Mouse (Mus musculus): Measurements from ENCODE around the gene Gm15155. TPM values are rescaled to one million over a fixed set of nuclear protein-coding genes. Genes with fewer than 3 reads are reported as not detected.
"Not testable (repeated sequence)": the region's sequence is repeated elsewhere in the genome, so short reads cannot be mapped to it uniquely, and the experiment has no call there.

Gene Gm15155
- polyA plus RNA-seq, 1 experiment from 2014 or later, result not detected

DNA sequence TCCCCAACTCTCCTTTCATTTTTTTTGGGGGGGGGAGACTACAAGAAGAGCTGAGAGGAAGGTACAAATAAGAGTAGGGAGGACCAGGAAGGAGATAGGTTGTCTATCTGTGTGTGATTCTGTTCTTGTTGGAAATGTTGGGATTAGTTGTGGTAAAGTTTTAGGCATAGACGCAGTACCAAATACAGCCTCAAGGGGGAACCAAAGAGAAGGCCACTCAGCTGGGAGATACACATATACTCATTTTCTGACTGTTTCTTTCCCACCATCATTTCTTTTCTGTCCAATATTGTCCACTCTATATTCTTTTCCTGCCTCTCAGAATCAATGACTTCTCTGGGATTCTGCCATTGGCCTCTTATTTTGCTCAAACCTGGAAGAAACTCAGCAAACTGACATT lies 19.4 kb downstream of the Gm15155 start:
- no peaks in the 10 kb centered on the region for H3K4me1 ChIP-seq
- no peak overlapping the region for H3K4me3 ChIP-seq
- no peaks in the 10 kb centered on the region for H3K36me3 ChIP-seq (replicated peaks)
- H3K27ac ChIP-seq, result no peak overlapping the region
- no peak for DNase-seq (ENCODE audit: extremely low spot score, low spot score)
- WGBS, result 36% methylated on average over 1 of the region's 1 CpGs
- no peaks in the 10 kb centered on the region for H3K9me3 ChIP-seq
- no peaks in the 10 kb centered on the region for H3K27me3 ChIP-seq (ENCODE audit: poor library complexity, severe bottlenecking)

GRCm38 (mm10) chrX:155645975-155646374 lies 21.4 kb downstream of the Gm15155 start:
- H3K4me3 ChIP-seq, result no peak overlapping the region
- H3K9me3 ChIP-seq, result no peaks in the 10 kb centered on the region
- no peak for DNase-seq (ENCODE audit: extremely low spot score, low spot score)
- H3K27me3 ChIP-seq (ENCODE audit: poor library complexity, severe bottlenecking), result no peaks in the 10 kb centered on the region
- H3K4me1 ChIP-seq, result no peaks in the 10 kb centered on the region
- WGBS, result 91% methylated on average over 3 of the region's 3 CpGs
- no peaks in the 10 kb centered on the region for H3K36me3 ChIP-seq (replicated peaks)
- H3K27ac ChIP-seq, result no peak overlapping the region

GRCm38 (mm10) chrX:155657971-155658370 lies 33.4 kb downstream of the Gm15155 start:
- Histone ChIP-seq H3K4me3 (no peak overlapping the region), H3K27ac (no peak overlapping the region), H3K9me3 (no peaks in the 10 kb centered on the region), H3K27me3 (ENCODE audit: poor library complexity, severe bottlenecking) (no peaks in the 10 kb centered on the region), H3K36me3 (replicated peaks) (no peaks in the 10 kb centered on the region), H3K4me1 (no peaks in the 10 kb centered on the region)
- 88% methylated on average over 1 of the region's 1 CpGs for WGBS
- DNase-seq (ENCODE audit: extremely low spot score, low spot score), result no peak

DNA sequence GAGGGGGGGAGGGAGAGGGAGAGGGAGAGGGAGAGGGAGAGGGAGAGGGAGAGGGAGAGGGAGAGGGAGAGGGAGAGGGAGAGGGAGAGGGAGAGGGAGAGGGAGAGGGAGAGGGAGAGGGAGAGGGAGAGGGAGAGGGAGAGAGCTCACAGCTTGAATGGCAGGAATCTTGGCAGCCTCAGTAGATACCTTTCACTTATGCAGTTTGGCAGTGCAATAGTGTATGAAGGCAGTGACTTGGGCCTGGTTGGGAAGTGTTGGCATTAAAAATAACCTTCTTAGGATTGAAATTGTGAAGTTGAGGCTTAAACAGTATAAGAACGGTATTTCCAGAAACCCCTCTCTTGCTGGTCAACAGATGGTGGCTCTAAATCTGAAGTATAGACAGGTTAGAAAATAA lies 65.9 kb downstream of the Gm15155 start:
- not testable (repeated sequence) for H3K27me3 ChIP-seq (ENCODE audit: poor library complexity, severe bottlenecking); H3K36me3 ChIP-seq (replicated peaks); H3K4me1 ChIP-seq; H3K4me3 ChIP-seq; DNase-seq (ENCODE audit: extremely low spot score, low spot score); H3K9me3 ChIP-seq; H3K27ac ChIP-seq
- 97% methylated on average over 1 of the region's 1 CpGs for WGBS

GRCm38 (mm10) chrX:155724157-155724556 lies 99.6 kb downstream of the Gm15155 start:
- no peak for DNase-seq (ENCODE audit: extremely low spot score, low spot score)
- H3K27ac ChIP-seq, result no peak overlapping the region
- H3K9me3 ChIP-seq, result no peaks in the 10 kb centered on the region
- H3K4me3 ChIP-seq, result no peak overlapping the region
- 87% methylated on average over 3 of the region's 3 CpGs for WGBS
- no peaks in the 10 kb centered on the region for H3K27me3 ChIP-seq (ENCODE audit: poor library complexity, severe bottlenecking)
- H3K4me1 ChIP-seq, result no peaks in the 10 kb centered on the region
- no peaks in the 10 kb centered on the region for H3K36me3 ChIP-seq (replicated peaks)

DNA sequence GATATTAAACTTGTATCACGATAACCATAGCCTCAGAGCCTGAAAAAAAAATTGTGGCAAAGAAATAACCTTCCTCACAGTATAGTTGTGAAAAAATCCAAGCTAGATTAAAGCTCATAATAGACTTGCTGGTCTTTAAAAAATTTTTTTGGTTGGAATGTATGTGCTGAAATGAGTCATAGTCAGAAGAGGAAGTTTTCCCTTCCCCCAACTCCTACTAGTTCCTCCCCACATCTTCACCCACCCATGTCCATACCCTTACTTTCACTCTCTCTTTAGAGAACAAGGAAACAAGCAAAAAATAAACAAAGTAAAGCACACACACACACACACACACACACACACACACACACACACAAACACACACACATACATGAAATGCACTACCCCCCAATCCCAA lies 103.8 kb downstream of the Gm15155 start:
- WGBS, result 76% methylated on average over 1 of the region's 1 CpGs
- Histone ChIP-seq H3K36me3 (replicated peaks) (no peaks in the 10 kb centered on the region), H3K4me3 (no peak overlapping the region), H3K9me3 (no peaks in the 10 kb centered on the region), H3K4me1 (no peaks in the 10 kb centered on the region), H3K27me3 (ENCODE audit: poor library complexity, severe bottlenecking) (no peaks in the 10 kb centered on the region), H3K27ac (no peak overlapping the region)
- no peak for DNase-seq (ENCODE audit: extremely low spot score, low spot score)

- WGBS, result 51% methylated on average over 1 of the region's 1 CpGs
- Histone ChIP-seq H3K27me3 (ENCODE audit: poor library complexity, severe bottlenecking) (no peaks in the 10 kb centered on the region), H3K27ac (no peak overlapping the region), H3K36me3 (replicated peaks) (no peaks in the 10 kb centered on the region), H3K4me3 (no peak overlapping the region), H3K9me3 (no peaks in the 10 kb centered on the region), H3K4me1 (no peaks in the 10 kb centered on the region)
- no peak for DNase-seq (ENCODE audit: extremely low spot score, low spot score)
Observed at GRCm38 (mm10) chrX:155888118-155888517, 263.6 kb downstream of the Gm15155 start.

- no peaks in the 10 kb centered on the region for H3K9me3 ChIP-seq
- no peak for DNase-seq (ENCODE audit: extremely low spot score, low spot score)
- H3K36me3 ChIP-seq (replicated peaks), result no peaks in the 10 kb centered on the region
- H3K4me3 ChIP-seq, result no peak overlapping the region
- H3K4me1 ChIP-seq, result no peaks in the 10 kb centered on the region
- H3K27me3 ChIP-seq (ENCODE audit: poor library complexity, severe bottlenecking), result no peaks in the 10 kb centered on the region
- H3K27ac ChIP-seq, result no peak overlapping the region
- WGBS, result 76% methylated on average over 1 of the region's 1 CpGs
Observed at GRCm38 (mm10) chrX:155900040-155900439, 275.5 kb downstream of the Gm15155 start.

- DNase-seq (ENCODE audit: extremely low spot score, low spot score), result no peak
- Histone ChIP-seq H3K27ac (no peak overlapping the region), H3K27me3 (ENCODE audit: poor library complexity, severe bottlenecking) (no peaks in the 10 kb centered on the region), H3K4me3 (no peak overlapping the region), H3K9me3 (no peaks in the 10 kb centered on the region), H3K36me3 (replicated peaks) (no peaks in the 10 kb centered on the region), H3K4me1 (no peaks in the 10 kb centered on the region)
Observed at GRCm38 (mm10) chrX:155901742-155902141, 277.2 kb downstream of the Gm15155 start.

GRCm38 (mm10) chrX:155903108-155903507 lies 278.6 kb downstream of the Gm15155 start:
- H3K4me3 ChIP-seq, result no peak overlapping the region
- WGBS, result 26% methylated on average over 1 of the region's 1 CpGs
- no peak for DNase-seq (ENCODE audit: extremely low spot score, low spot score)
- H3K27ac ChIP-seq, result no peak overlapping the region
- no peaks in the 10 kb centered on the region for H3K4me1 ChIP-seq
- no peaks in the 10 kb centered on the region for H3K9me3 ChIP-seq
- no peaks in the 10 kb centered on the region for H3K36me3 ChIP-seq (replicated peaks)
- no peaks in the 10 kb centered on the region for H3K27me3 ChIP-seq (ENCODE audit: poor library complexity, severe bottlenecking)

DNA sequence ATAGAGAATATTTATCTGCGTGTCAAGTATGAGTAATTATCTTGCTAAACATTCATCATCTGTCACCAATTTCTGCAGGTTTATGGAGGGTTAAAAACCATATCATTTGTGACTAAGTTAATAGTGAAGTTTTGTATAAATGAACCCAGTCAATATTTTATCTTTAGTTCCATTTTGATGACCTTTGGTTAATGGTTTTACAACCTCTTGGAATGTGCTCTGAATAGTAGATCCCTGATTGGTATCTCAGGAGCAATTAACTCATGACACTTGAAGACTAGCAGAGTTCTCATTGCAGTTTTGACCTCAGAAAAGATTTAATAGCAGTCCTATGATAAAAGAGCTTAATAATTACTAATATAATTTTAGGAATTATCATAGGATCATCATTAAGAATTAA lies 385.2 kb downstream of the Gm15155 start:
- H3K4me1 ChIP-seq, result no peaks in the 10 kb centered on the region
- no peak for DNase-seq (ENCODE audit: extremely low spot score, low spot score)
- 0 out of 2 replicates have a peak, but pooled peaks cover 3% of the 10 kb centered on the region for H3K9me3 ChIP-seq
- H3K27ac ChIP-seq, result no peak overlapping the region
- no peak overlapping the region for H3K4me3 ChIP-seq
- H3K27me3 ChIP-seq (ENCODE audit: poor library complexity, severe bottlenecking), result no peaks in the 10 kb centered on the region
- no peaks in the 10 kb centered on the region for H3K36me3 ChIP-seq (replicated peaks)
- WGBS, result 91% methylated on average over 1 of the region's 1 CpGs

GRCm38 (mm10) chrX:156155776-156156175 lies 531.2 kb downstream of the Gm15155 start:
- Histone ChIP-seq H3K4me1 (no peaks in the 10 kb centered on the region), H3K9me3 (no peaks in the 10 kb centered on the region), H3K27ac (no peak overlapping the region), H3K27me3 (ENCODE audit: poor library complexity, severe bottlenecking) (no peaks in the 10 kb centered on the region), H3K4me3 (no peak overlapping the region), H3K36me3 (replicated peaks) (no peaks in the 10 kb centered on the region)
- no peak for DNase-seq (ENCODE audit: extremely low spot score, low spot score)
- WGBS, result 84% methylated on average over 2 of the region's 2 CpGs

- DNase-seq (ENCODE audit: extremely low spot score, low spot score), result no peak
- no peak overlapping the region for H3K4me3 ChIP-seq
Observed at GRCm38 (mm10) chrX:156171587-156171986, 547.0 kb downstream of the Gm15155 start.

GRCm38 (mm10) chrX:156303806-156304205 lies 679.3 kb downstream of the Gm15155 start:
- H3K27me3 ChIP-seq (ENCODE audit: poor library complexity, severe bottlenecking); H3K4me1 ChIP-seq; H3K4me3 ChIP-seq; H3K27ac ChIP-seq; DNase-seq (ENCODE audit: extremely low spot score, low spot score); H3K36me3 ChIP-seq (replicated peaks); H3K9me3 ChIP-seq: not testable (repeated sequence)

More at GRCm38 (mm10) chrX:156171587-156171986, 547.0 kb downstream of the Gm15155 start:
- no peaks in the 10 kb centered on the region for H3K9me3 ChIP-seq
- no peak overlapping the region for H3K27ac ChIP-seq
- H3K4me1 ChIP-seq, result no peaks in the 10 kb centered on the region
- H3K36me3 ChIP-seq (replicated peaks), result no peaks in the 10 kb centered on the region
- no peaks in the 10 kb centered on the region for H3K27me3 ChIP-seq (ENCODE audit: poor library complexity, severe bottlenecking)
